Mouse (Mus musculus) heart, postnatal 14 days (tissue): ENCODE data around the gene Rpl39. TPM values are rescaled to one million over a fixed set of nuclear protein-coding genes. Genes with fewer than 3 reads are reported as not detected.
A peak's percentile ranks its signal among the peaks of the same experiment; 100 is the strongest.

Experiments
- DNase-seq, 2 experiments: peaks; one replicate each; pipeline ENCODE4 v3.0.0; 2021 to 2022
- intact Hi-C: fragments of 180-260 bp; cut with DNase I; formaldehyde crosslinking; loops from one replicate; pipeline ENCODE4 v1.15.1; 2025
- total RNA-seq, 2 experiments: library from RNA; stranded (reverse); gene quantifications; 2 replicates each; pipeline ENCODE4 v1.2.3; 2021

The Rpl39 gene
- total RNA-seq, 2 experiments from 2014 or later: 332 to 382 TPM

DNA sequence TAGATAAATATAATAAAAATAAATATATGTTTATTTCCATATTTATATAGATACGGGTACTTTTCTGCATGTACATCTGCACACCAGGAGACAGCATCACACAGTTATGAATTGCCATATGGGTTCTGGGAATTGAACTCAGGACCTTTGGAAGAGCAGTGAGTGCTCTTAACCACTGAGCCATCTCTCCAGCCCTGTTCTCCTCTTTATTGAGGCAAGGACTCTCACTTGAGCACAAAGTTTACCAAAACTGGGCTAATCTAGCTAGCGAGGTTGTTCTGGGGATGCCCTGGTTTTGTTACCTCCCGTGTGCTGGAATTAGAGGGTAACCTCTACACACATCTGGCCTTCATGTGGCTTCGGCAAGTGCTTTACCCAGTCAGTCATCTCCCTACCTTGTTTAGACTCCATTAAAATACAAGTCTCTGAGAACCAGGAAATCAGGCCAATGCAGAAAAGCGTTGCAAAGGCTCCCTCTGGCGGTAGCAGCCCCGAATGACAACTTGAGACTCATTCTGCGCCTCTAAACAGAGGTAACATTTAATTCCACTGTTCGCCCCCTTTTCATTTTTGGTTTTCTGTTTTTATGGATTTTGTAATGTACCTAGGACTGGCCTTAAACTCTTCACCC is 10.8 kb downstream of the Rpl39 start:
- DNase-seq: peak; percentile 44 to 72
- intact Hi-C loops: loop anchor here (10.0 kb wide), 1 partner anchor 310 kb away; no protein-coding TSS in a partner anchor

DNA sequence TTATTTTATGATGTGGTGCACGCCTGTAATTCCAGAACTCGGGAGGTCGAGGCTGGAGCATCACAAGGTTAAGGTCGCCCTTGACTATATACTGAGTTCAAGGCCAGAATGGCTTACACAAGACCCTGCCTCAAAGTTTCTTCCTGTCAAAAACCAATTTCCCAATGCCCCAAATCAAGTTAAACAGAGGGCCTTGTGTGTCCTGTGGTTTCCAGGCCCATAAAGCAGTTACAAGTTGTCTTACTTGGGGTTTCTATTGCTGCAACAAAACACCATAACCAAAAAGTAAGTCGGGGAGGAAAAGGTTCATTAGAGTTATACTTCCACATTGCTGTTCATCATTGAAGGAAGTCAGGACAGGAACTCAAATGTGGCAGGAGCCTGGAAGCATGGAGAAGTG is 16.4 kb downstream of the Rpl39 start:
- intact Hi-C loops: no loop called here
- DNase-seq: no peak

DNA sequence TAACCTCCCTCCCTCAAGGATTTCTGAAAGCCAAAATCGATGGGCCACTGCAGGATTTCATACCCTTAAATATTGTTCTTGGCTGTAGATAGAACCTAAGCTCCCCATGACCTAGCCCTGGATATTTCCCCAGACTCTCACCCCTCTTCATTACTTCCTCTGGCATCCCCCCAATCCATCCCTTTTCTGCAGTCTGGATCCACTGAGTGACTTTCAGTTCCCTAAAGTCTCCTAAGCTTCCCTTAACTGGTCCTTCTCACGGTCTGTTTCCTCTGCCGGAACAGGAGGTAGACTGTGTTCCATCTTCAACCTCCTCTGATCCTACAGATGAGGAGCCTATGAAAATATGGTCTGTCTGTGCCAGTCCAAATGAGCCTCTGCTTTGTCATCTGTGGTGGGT is 17.9 kb downstream of the Rpl39 start:
- DNase-seq: no peak
- intact Hi-C loops: no loop called here

DNA sequence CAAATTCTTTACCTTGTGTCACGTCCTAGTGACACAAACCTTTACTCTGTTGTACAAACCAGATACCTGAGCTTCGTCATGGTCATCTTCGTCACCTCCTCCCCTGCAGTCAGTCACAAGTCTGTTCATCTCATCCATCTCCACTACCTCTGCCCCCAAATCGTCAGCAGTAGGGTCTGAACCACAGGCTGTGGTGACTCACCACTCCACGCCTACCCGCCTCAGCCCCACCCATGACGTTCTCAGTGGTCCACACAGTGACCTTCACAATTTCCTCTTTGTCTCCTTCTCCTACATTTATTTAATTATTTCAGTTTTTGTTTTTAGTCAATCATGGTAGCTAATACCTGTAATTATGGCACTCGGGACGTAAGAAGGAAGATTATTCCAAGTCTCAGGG is 21.3 kb downstream of the Rpl39 start:
- intact Hi-C loops: no loop called here
- no peak for DNase-seq

DNA sequence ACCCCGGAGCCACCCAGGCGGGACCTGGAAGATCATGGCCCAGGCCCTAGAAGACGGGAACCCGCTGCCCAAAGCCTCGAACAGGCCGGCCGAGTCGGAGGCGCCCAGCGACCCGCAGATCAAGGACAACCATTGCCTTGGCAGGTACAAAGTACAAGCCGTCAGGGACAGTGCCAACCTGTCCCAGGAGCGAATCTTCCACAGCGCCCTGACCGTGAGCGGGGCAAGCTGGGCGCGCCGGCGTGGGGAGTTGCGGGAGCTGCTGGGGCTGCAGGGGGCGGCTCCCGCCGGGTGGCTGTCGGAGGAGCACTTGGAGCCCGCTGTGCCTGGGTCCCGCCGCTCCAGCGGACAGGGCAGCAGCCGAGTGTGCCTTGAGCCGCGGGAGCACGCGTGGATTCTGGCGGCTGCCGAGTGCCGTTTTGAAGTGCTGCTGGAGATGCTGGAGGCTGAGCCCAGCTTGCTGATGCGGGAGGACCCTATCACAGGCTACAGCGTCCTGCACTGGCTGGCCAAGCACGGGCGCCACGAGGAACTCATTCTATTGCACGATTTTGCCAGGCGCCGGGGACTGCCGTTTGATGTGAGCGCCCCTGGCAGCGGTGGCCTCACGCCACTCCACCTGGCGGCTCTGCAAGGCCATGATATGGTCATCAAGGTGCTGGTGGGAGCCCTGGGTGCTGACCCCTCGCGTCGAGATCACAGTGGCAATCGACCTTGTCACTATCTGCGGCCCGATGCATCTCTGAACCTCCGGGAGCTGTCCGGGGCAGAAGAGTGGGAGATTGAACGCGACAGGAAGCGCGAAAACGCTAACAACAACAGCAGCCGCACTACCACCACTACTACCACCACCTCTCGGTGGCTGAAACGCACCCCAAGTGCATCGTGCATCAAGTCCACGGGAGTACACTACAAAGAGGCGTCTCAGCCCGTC is 36.0 kb downstream of the Rpl39 start:
- DNase-seq: peak in 1 of 2 experiments; percentile 3
- intact Hi-C loops: no loop called here

DNA sequence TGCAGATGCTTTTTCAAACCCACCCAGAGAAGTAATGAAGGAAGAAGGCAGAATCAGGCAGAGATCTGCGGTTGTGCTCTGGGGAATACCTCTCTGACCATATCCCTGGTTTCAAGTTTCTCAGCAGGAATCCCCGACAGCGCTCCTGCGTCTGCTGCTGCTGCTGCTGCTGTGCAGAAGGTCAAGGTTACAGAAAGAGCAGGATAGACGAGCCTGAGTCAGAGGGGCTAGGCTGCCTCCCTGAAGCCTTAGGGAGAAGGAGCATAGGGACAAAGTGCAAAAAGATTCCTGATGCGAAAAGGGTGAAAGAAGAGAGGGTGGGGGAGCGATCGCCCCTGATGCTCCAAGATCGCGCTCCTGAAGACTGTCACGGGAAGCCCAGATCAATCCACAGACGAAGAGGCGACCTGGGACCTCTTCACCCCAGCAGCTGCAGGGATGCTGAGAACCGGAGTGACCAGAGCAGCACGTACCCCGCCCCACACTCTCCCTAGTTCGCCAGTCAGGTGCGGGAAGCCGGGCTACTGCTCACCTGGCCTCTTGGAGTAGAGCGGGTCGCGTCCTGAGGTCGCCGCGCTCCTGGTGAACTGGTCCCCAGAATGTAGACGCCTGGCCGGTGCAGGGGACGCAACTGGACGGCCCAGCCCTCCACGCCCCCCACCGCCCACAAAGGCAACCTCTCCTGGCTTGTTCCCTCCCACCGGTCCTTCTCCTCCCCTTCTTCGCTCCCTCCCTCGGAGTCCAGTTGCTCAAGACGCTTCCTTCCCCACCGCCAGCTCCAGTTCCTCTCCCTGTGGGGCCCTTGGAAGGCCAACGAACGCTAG is 36.9 kb downstream of the Rpl39 start, which contains the start of gene Sowahd:
TSS of gene Sowahd (plus strand) at position 780 of the 824 bp plus-strand sequence.
- intact Hi-C loops: no loop called here
- DNase-seq: no peak

DNA sequence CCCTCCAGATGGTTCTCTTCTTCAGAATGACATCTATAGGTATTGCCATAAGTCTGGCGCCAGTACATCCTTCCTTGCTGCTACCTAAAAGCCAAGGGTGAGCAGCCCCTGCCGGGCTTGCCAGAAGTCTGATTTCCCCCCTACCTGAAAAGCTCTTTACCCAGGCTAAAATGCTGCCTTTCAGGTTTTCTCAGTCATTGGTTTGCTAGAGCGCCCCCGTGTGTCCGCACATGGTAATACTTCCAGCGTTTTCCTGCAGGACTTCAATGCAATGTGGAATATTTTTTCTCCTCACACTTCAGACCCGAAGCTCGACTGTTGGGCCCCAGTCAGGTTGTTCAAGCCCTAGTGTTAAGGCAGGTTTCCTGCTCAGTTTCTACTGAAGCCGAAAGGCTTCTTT is 42.5 kb downstream of the Rpl39 start:
- peak; percentile 44 to 65 for DNase-seq
- intact Hi-C loops: no loop called here

Other genes starting within 250 kb of the Rpl39 start
- gene Ube2a, start 211.5 kb downstream of the Rpl39 start, total RNA-seq: 10 to 100 TPM; 75.9 to 77.4 TPM
- gene C330007P06Rik, start 211.3 kb downstream of the Rpl39 start, total RNA-seq: 10 to 100 TPM; 16.3 to 17.4 TPM
- gene Nkrf, start 182.5 kb downstream of the Rpl39 start, total RNA-seq: 1 to 10 TPM; 3.4 to 3.8 TPM
- 10 to 100 TPM in 1 of 2 experiments, 1 to 10 TPM in 1; 7.8 to 11.4 TPM for gene Sept6, start 93.6 kb downstream of the Rpl39 start, total RNA-seq
- gene Sowahd, start 36.6 kb downstream of the Rpl39 start, total RNA-seq: not detected
- 10 to 100 TPM in 1 of 2 experiments, 1 to 10 TPM in 1; 6.7 to 10.2 TPM for gene Upf3b, start 24.9 kb upstream of the Rpl39 start, total RNA-seq
- gene Nkap, start 41.4 kb upstream of the Rpl39 start, total RNA-seq: 10 to 100 TPM in 1 of 2 experiments, 1 to 10 TPM in 1; 9.3 to 11.2 TPM
- gene Akap14, start 83.4 kb upstream of the Rpl39 start, total RNA-seq: not detected
- 100 to 1,000 TPM; 877 to 921 TPM for gene Ndufa1, start 105.8 kb upstream of the Rpl39 start, total RNA-seq
- 1 to 10 TPM; 1.9 to 2.1 TPM for gene Rnf113a1, start 105.8 kb upstream of the Rpl39 start, total RNA-seq
- not detected for gene Gm9, start 125.6 kb upstream of the Rpl39 start, total RNA-seq
- gene Rhox1, start 136.9 kb upstream of the Rpl39 start, total RNA-seq: not detected
- not detected for gene Rhox2a, start 159.6 kb upstream of the Rpl39 start, total RNA-seq
- gene Rhox3a, start 164.5 kb upstream of the Rpl39 start, total RNA-seq: not detected
- gene Rhox4a, start 179.9 kb upstream of the Rpl39 start, total RNA-seq: not detected